Mouse (Mus musculus): ENCODE data around the gene Tmem26. TPM values are rescaled to one million over a fixed set of nuclear protein-coding genes. Genes with fewer than 3 reads are reported as not detected.

The Tmem26 gene
- total RNA-seq (2023): 1 to 10 TPM; 1.7 to 2.0 TPM

GRCm38 (mm10) chr10:68723568-68724360, at the start of gene Tmem26:
Gene Tmem26, plus strand, starts transcription at chr10:68723646.

Other genes with a start within 250 kb of the Tmem26 start
- gene Cabcoco1, start 181.8 kb upstream of the Tmem26 start, total RNA-seq (2023): not detected

Data from neutrophil, adult 83 days (primary cell).